Mouse (Mus musculus) erythroblast, adult 5-6 weeks (primary cell): ENCODE data around the gene Prh1. TPM values are rescaled to one million over a fixed set of nuclear protein-coding genes. Genes with fewer than 3 reads are reported as not detected.
"Not testable (repeated sequence)": the region's sequence is repeated elsewhere in the genome, so short reads cannot be mapped to it uniquely, and the experiment has no call there.

Experiments used
- ATAC-seq: replicated peaks from 2 replicates; pipeline ENCODE4 v1.8.0; 2016; ENCODE audit warnings: moderate number of reproducible peaks, mild to moderate bottlenecking, moderate TSS enrichment, inconsistent platforms; ENCODE audit not compliant: poor library complexity, low FRiP score, severe bottlenecking
- total RNA-seq, 2 experiments: library from RNA; stranded (forward) in 1 of 2; stranded (reverse) in 1 of 2; fragments of 150-400 nt in 1 of 2; fragments of 200-764, 138-1000 nt in 1 of 2; gene quantifications; 2 replicates each; pipeline versions ENCODE4 v1.2.3 to v1.2.4; 2015 to 2017; ENCODE audit warnings: low replicate concordance in 2 of 2

Prh1 gene
- total RNA-seq (2015; ENCODE audit: low replicate concordance): not detected in 2 replicates
- not detected in 2 replicates for total RNA-seq (2017; ENCODE audit: low replicate concordance)

GRCm38 (mm10) chr6:132569509-132569908, at the start of gene Prh1:
Gene Prh1 (plus strand): TSS chr6:132569809.
- ATAC-seq: not testable (repeated sequence)

- not testable (repeated sequence) for ATAC-seq
Observed at GRCm38 (mm10) chr6:132595613-132596012, 26.0 kb downstream of the Prh1 start, which contains the start of gene Prp2. Gene Prp2 (plus strand): TSS chr6:132595913.

Other genes starting within 250 kb of the Prh1 start
- not detected in 2 replicates for gene Gm8882, start 205.7 kb upstream of the Prh1 start, total RNA-seq (2015; ENCODE audit: low replicate concordance)
- gene Gm8882, start 205.7 kb upstream of the Prh1 start, total RNA-seq (2017; ENCODE audit: low replicate concordance): not detected in 2 replicates
- gene Prp2, start 26.1 kb downstream of the Prh1 start, total RNA-seq (2015; ENCODE audit: low replicate concordance): not detected in 2 replicates
- gene Prp2, start 26.1 kb downstream of the Prh1 start, total RNA-seq (2017; ENCODE audit: low replicate concordance): not detected in 2 replicates
- gene A630073D07Rik, start 81.7 kb downstream of the Prh1 start, total RNA-seq (2015; ENCODE audit: low replicate concordance): not detected in 2 replicates
- gene A630073D07Rik, start 81.7 kb downstream of the Prh1 start, total RNA-seq (2017; ENCODE audit: low replicate concordance): not detected in 2 replicates
- gene Tas2r120, start 87.1 kb downstream of the Prh1 start, total RNA-seq (2015; ENCODE audit: low replicate concordance): not detected in 2 replicates
- gene Tas2r120, start 87.1 kb downstream of the Prh1 start, total RNA-seq (2017; ENCODE audit: low replicate concordance): not detected in 2 replicates
- not detected in 2 replicates for gene Tas2r121, start 131.2 kb downstream of the Prh1 start, total RNA-seq (2015; ENCODE audit: low replicate concordance)
- gene Tas2r121, start 131.2 kb downstream of the Prh1 start, total RNA-seq (2017; ENCODE audit: low replicate concordance): not detected in 2 replicates
- gene Tas2r122, start 142.1 kb downstream of the Prh1 start, total RNA-seq (2015; ENCODE audit: low replicate concordance): not detected in 2 replicates
- gene Tas2r122, start 142.1 kb downstream of the Prh1 start, total RNA-seq (2017; ENCODE audit: low replicate concordance): not detected in 2 replicates
- not detected in 2 replicates for gene Tas2r115, start 168.2 kb downstream of the Prh1 start, total RNA-seq (2015; ENCODE audit: low replicate concordance)
- gene Tas2r115, start 168.2 kb downstream of the Prh1 start, total RNA-seq (2017; ENCODE audit: low replicate concordance): not detected in 2 replicates
- gene Tas2r124, start 184.9 kb downstream of the Prh1 start, total RNA-seq (2015; ENCODE audit: low replicate concordance): not detected in 2 replicates
- gene Tas2r124, start 184.9 kb downstream of the Prh1 start, total RNA-seq (2017; ENCODE audit: low replicate concordance): not detected in 2 replicates
- not detected in 2 replicates for gene Tas2r102, start 192.3 kb downstream of the Prh1 start, total RNA-seq (2015; ENCODE audit: low replicate concordance)
- gene Tas2r102, start 192.3 kb downstream of the Prh1 start, total RNA-seq (2017; ENCODE audit: low replicate concordance): not detected in 2 replicates
- gene Tas2r136, start 208.4 kb downstream of the Prh1 start, total RNA-seq (2015; ENCODE audit: low replicate concordance): not detected in 2 replicates
- not detected in 2 replicates for gene Tas2r136, start 208.4 kb downstream of the Prh1 start, total RNA-seq (2017; ENCODE audit: low replicate concordance)
- gene Tas2r117, start 233.0 kb downstream of the Prh1 start, total RNA-seq (2015; ENCODE audit: low replicate concordance): not detected in 2 replicates
- not detected in 2 replicates for gene Tas2r117, start 233.0 kb downstream of the Prh1 start, total RNA-seq (2017; ENCODE audit: low replicate concordance)